Mouse (Mus musculus) gastrocnemius, adult 2 months (tissue): Measurements from ENCODE around the gene Fam213a. TPM values are rescaled to one million over a fixed set of nuclear protein-coding genes. Genes with fewer than 3 reads are reported as not detected.

ENCODE experiments used
- DNase-seq: peaks from one replicate; pipeline ENCODE4 v3.0.0; 2022
- H3K27ac ChIP-seq: fragments of 200-600 bp; 2 replicates; pipeline ENCODE4 v1.8.1; 2022; ENCODE audit warnings: mild to moderate bottlenecking
- H3K4me3 ChIP-seq: fragments of 200-600 bp; 2 replicates; pipeline ENCODE4 v1.8.1; 2022; ENCODE audit warnings: mild to moderate bottlenecking, moderate library complexity
- CTCF ChIP-seq: fragments of 200-600 bp; IDR thresholded peaks from 2 replicates; pipeline ENCODE4 v1.8.1; 2022; ENCODE audit warnings: antibody characterized with exemption, mild to moderate bottlenecking, moderate library complexity
- intact Hi-C: fragments of 180-260 bp; cut with DNase I; formaldehyde crosslinking; loops from one replicate; pipeline ENCODE4 v1.15.1; 2025
- total RNA-seq, 2 experiments: library from RNA; stranded (reverse); gene quantifications; 2 replicates each; pipeline ENCODE4 v1.2.3; 2021

Gene Fam213a
- total RNA-seq, 2 experiments from 2014 or later = 21.9 to 28.6 TPM

GRCm38 (mm10) chr14:40966392-40966861 is 47.2 kb downstream of the Fam213a start, which contains the start of gene Tspan14:
Gene Tspan14 (minus strand): TSS chr14:40966807.
- no peak for TF ChIP-seq CTCF
- intact Hi-C loops = no loop called here
- Histone ChIP-seq H3K27ac (peak within 1 kb of the TSS; percentile 98), H3K4me3 (peak within 1 kb of the TSS; percentile 99)
- no peak for DNase-seq

GRCm38 (mm10) chr14:40965507-40966356 is 47.9 kb downstream of the Fam213a start:
- DNase-seq = peak; percentile 69
- Histone ChIP-seq H3K27ac (peak overlapping the region; percentile 98), H3K4me3 (peak overlapping the region; percentile 99)
- intact Hi-C loops = no loop called here
- TF ChIP-seq CTCF = no peak

GRCm38 (mm10) chr14:40964881-40965280 is 48.7 kb downstream of the Fam213a start:
- DNase-seq = no peak
- H3K4me3 ChIP-seq = peak overlapping the region; percentile 99
- peak overlapping the region; percentile 98 for H3K27ac ChIP-seq
- no peak for TF ChIP-seq CTCF
- intact Hi-C loops = no loop called here

DNA sequence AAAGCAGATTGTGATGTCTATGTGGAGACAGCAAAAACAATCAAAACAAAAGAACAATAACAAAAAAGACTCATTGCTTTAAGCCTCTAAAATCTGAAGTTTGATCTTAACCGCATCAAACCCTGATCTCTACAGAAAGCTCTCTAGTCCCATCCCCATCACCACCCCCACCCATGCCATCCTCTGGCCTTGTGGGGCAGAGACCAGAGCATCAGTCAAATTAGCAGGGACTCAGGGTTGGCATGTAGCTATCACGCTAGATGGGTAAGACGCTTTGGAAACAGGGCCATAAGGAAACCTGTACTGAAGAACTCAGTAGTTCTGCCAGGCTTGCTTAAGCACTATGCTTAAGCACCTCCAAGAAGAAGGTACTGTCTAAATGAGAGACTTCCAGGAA is 49.4 kb downstream of the Fam213a start:
- DNase-seq = no peak
- no peak for TF ChIP-seq CTCF
- Histone ChIP-seq H3K27ac (no peak overlapping the region), H3K4me3 (peak overlapping the region; percentile 99)
- intact Hi-C loops = no loop called here

DNA sequence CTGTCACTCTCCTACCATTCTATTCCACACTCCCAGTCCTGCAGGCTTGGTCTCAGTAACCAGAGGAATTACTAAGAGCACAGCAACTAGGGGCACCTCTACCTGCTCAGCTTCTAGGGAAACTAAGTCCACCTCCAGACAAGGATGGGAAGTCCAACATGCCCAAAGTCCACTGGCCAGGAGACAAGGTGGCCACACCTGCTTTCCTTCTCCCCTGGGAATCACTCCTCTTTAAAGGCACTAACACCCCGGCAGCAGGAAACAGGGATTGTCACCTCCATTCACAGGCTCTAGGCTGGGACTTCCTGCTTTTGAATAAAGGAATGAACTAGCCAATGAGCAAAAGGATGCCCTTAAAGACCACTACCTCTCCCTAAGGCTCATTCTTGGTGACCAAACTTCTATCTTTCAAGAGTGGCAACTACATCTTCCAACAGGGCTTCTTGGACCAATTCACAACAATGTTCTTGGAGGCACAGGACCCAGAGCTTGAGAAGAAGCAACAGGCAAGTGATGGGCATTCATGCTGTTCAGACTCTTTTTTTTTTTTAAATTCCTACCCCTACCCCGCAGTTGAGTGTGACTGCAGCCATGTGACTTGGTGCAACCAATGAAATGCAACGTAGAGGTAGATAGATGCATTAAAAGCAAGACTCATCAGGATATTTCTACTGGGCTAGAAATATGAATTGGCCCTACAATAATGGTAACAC is 49.9 kb downstream of the Fam213a start:
- intact Hi-C loops = no loop called here
- H3K27ac ChIP-seq = peak overlapping the region; percentile 64

DNA sequence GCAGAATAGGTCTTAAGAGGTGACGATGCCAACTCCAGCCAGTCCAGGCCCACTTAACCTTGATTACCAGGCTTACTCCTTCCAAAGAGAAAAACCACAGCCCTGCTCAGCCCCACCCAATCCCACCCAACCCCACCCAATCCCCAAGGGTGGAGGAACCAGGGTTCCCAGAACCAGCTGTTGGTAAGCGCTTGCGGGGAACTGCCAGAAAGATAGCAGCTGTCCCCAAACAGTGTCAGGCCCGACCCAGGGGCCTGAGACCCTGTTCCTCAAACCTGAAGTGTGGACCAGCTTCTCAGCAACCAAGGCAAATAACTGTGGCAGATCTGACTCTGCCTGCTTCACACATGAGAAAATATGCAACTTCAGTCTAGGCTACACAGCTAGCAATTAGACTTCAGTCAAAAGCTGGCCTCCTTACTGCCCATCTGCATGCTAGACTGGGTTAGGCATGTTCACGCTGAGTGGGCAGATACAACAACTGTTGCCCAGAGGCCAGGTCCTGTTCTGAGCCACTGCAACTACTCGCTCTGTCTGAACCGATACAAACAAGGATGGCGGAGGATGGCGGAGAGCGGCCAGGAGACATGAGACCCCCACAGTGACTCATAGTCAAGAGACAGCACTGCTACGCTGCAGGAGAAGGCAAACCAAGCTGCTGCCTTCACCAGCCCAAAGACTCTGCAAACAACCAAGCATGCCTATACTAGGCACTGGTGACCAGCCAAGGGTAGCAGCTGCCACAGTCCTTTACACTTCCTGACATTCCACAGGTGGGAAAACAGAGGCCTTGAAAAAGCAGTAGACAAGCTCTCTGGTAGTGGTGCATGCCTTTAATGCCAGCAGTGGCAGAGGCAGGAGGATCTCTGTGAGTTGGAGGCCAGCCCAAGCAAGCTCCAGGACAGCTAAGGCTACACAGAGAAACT is 51.0 kb downstream of the Fam213a start:
- H3K4me3 ChIP-seq = no peak overlapping the region
- H3K27ac ChIP-seq = peak overlapping the region; percentile 64
- intact Hi-C loops = no loop called here
- DNase-seq = no peak
- no peak for TF ChIP-seq CTCF

More for the DNA sequence above, 49.9 kb downstream of the Fam213a start:
- no peak for DNase-seq
- H3K4me3 ChIP-seq = peak overlapping the region; percentile 15
- no peak for TF ChIP-seq CTCF

- no peak for DNase-seq
- no peak for TF ChIP-seq CTCF
- intact Hi-C loops = no loop called here
- Histone ChIP-seq H3K27ac (peak overlapping the region; percentile 85), H3K4me3 (peak overlapping the region; percentile 23; the same call in 1 of the 2 replicates)
These were observed 53.4 kb downstream of the Fam213a start for GRCm38 (mm10) chr14:40960237-40960636.

- Histone ChIP-seq H3K4me3 (no peak overlapping the region), H3K27ac (peak overlapping the region; percentile 85)
- intact Hi-C loops = no loop called here
- no peak for TF ChIP-seq CTCF
- DNase-seq = no peak
These were observed 54.0 kb downstream of the Fam213a start for GRCm38 (mm10) chr14:40959586-40959985.

DNA sequence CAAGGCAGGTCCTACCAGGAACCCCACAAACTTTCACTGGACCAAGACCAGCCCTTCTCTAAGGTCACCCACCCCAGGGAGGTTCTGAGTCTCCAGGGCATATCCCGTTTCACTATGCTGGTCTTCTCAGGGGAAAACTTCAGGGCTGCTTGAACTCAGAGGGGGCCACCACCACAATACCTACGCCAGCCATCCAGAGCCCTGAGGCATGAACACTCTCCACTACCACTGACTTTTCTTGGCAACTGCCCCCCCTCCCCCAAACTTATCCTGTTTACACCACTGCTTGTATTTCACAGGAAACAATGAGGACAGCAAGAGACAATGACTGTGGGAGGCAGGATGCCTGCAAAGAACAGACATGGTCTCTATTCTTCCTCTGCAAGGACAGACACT is 54.6 kb downstream of the Fam213a start:
- peak overlapping the region; percentile 85 for H3K27ac ChIP-seq
- peak overlapping the region; percentile 37 for H3K4me3 ChIP-seq
- intact Hi-C loops = no loop called here
- peak; percentile 34 for DNase-seq
- TF ChIP-seq CTCF = no peak

- Histone ChIP-seq H3K4me3 (peak overlapping the region; percentile 37), H3K27ac (peak overlapping the region; percentile 85)
- peak; percentile 56 for DNase-seq
- no peak for TF ChIP-seq CTCF
- intact Hi-C loops = no loop called here
These were observed 55.3 kb downstream of the Fam213a start for GRCm38 (mm10) chr14:40958083-40958985.

- no peak for TF ChIP-seq CTCF
- intact Hi-C loops = no loop called here
- Histone ChIP-seq H3K27ac (peak overlapping the region; percentile 85), H3K4me3 (no peak overlapping the region)
- DNase-seq = no peak
These were observed 56.0 kb downstream of the Fam213a start for GRCm38 (mm10) chr14:40957607-40958006.
